Mouse (Mus musculus): ENCODE results near the gene Frk. TPM values are rescaled to one million over a fixed set of nuclear protein-coding genes. Genes with fewer than 3 reads are reported as not detected.
"Not testable (repeated sequence)": the region's sequence is repeated elsewhere in the genome, so short reads cannot be mapped to it uniquely, and the experiment has no call there.

Gene Frk
- polyA plus RNA-seq, 1 experiment from 2014 or later: 11.2 TPM

DNA sequence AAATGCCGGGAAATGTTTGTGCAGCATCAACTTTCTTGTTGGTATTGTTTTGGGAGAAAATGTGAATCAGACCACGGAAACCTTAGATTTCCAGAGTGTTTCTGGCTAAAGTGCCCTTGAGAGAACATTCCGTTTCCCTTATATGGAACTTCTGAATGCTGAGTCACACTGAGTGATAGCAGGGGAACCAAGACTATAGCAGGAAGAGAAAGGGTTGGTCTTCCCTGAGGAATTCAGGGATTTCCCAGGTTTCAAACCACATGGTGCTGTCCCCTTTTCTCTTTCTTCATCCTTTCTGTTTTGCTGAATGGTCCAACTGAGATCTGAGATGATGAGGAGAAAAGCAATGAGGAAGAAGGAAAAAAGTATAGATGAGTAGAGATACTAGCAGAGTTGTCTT is 135.3 kb downstream of the Frk start:
- ATAC-seq (replicated peaks; ENCODE audit: insufficient number of reproducible peaks, low FRiP score, low TSS enrichment, low read depth) (no peak), DNase-seq (ENCODE audit: low spot score) (no peak)
- no peak overlapping the region for H3K4me3 ChIP-seq (ENCODE audit: low read depth, low read length)
- no peak overlapping the region for H3K4me2 ChIP-seq (ENCODE audit: low read depth, low read length)
- H3K4me1 ChIP-seq (ENCODE audit: control insufficient read depth, insufficient read depth, low read length): no peaks in the 10 kb centered on the region
- H3K27ac ChIP-seq (replicated peaks; ENCODE audit: low read depth, low read length): no peak overlapping the region
- WGBS: 50% methylated on average over 3 of the region's 3 CpGs
- H3K27me3 ChIP-seq (ENCODE audit: control insufficient read depth, insufficient read depth, low read length): no peaks in the 10 kb centered on the region
- no peaks in the 10 kb centered on the region for H3K9me3 ChIP-seq (replicated peaks; ENCODE audit: control insufficient read depth, low read length)
- no peak overlapping the region for H3K9ac ChIP-seq (replicated peaks; ENCODE audit: low read length)
- H3K36me3 ChIP-seq (replicated peaks; ENCODE audit: control insufficient read depth, insufficient read depth, low read depth, low read length): no peaks in the 10 kb centered on the region

DNA sequence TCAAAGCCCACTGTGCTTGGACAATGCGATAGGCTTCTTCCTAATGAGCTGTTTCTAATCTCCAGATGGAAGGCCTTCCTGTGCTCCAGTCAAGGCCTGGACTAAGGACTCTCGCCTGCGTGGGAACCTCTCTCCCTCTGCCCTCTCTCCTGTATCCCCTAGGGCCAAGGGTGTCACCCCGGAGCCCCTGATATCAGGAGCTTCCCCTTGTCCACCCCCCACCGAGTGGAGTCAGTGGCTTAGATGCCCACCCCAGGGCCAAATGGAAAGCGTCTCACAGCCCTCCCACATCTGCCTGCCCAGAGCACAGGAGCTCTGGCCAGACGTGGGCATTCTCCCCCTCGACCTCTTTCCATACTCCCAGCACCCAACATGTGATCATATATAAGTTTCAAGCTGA is 137.3 kb downstream of the Frk start:
- not testable (repeated sequence) for H3K4me3 ChIP-seq (ENCODE audit: low read depth, low read length); H3K36me3 ChIP-seq (replicated peaks; ENCODE audit: control insufficient read depth, insufficient read depth, low read depth, low read length); H3K4me2 ChIP-seq (ENCODE audit: low read depth, low read length); H3K9ac ChIP-seq (replicated peaks; ENCODE audit: low read length); DNase-seq (ENCODE audit: low spot score); H3K27me3 ChIP-seq (ENCODE audit: control insufficient read depth, insufficient read depth, low read length); H3K9me3 ChIP-seq (replicated peaks; ENCODE audit: control insufficient read depth, low read length); H3K27ac ChIP-seq (replicated peaks; ENCODE audit: low read depth, low read length); ATAC-seq (replicated peaks; ENCODE audit: insufficient number of reproducible peaks, low FRiP score, low TSS enrichment, low read depth); H3K4me1 ChIP-seq (ENCODE audit: control insufficient read depth, insufficient read depth, low read length)
- WGBS: 83% methylated on average over 8 of the region's 8 CpGs

DNA sequence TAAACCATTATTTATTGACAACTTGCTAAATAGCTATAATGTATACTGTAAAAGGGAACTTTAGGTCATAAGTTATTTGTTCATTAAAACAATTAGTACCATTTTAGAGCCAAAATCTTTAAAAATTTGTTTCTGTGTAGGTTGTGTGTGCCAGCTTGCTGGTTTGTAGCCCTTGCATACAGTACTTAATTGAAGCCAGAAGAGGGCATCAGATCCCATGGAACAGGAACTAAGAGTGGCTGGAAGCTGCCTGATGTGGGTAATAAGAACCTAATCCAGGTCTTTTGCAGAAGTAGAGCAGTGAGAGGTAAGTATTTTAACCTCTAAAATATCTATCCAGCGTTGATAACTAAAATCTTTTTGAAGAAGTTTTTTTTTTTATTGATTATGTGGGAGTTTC is 155.0 kb downstream of the Frk start:
- Histone ChIP-seq H3K27ac (replicated peaks; ENCODE audit: low read depth, low read length) (no peak overlapping the region), H3K9ac (replicated peaks; ENCODE audit: low read length) (no peak overlapping the region), H3K4me1 (ENCODE audit: control insufficient read depth, insufficient read depth, low read length) (no peaks in the 10 kb centered on the region), H3K27me3 (ENCODE audit: control insufficient read depth, insufficient read depth, low read length) (no peaks in the 10 kb centered on the region), H3K4me2 (ENCODE audit: low read depth, low read length) (no peak overlapping the region), H3K4me3 (ENCODE audit: low read depth, low read length) (no peak overlapping the region), H3K36me3 (replicated peaks; ENCODE audit: control insufficient read depth, insufficient read depth, low read depth, low read length) (no peaks in the 10 kb centered on the region), H3K9me3 (replicated peaks; ENCODE audit: control insufficient read depth, low read length) (no peaks in the 10 kb centered on the region)
- ATAC-seq (replicated peaks; ENCODE audit: insufficient number of reproducible peaks, low FRiP score, low TSS enrichment, low read depth) (no peak), DNase-seq (ENCODE audit: low spot score) (no peak)
- WGBS: 64% methylated on average over 1 of the region's 1 CpGs

Other genes with a start within 250 kb of the Frk start
- gene Tspyl1, start 201.2 kb upstream of the Frk start, polyA plus RNA-seq (2014; fragmentation: Nextera tagmentation; extraction: Ambion mirVana): 61.3 and 61.9 TPM in 2 replicates
- 15.7 and 16.5 TPM in 2 replicates for gene Tspyl4, start 186.0 kb upstream of the Frk start, polyA plus RNA-seq (2014; fragmentation: Nextera tagmentation; extraction: Ambion mirVana)
- gene Col10a1, start 93.4 kb upstream of the Frk start, polyA plus RNA-seq (2014; fragmentation: Nextera tagmentation; extraction: Ambion mirVana): 0.11 and 0.18 TPM in 2 replicates
- 7.6 and 10.0 TPM in 2 replicates for gene Nt5dc1, start 64.8 kb upstream of the Frk start, polyA plus RNA-seq (2014; fragmentation: Nextera tagmentation; extraction: Ambion mirVana)